Mouse (Mus musculus) midbrain, embryonic 16.5 days (tissue): ENCODE measurements around the gene Dvl2. TPM values are rescaled to one million over a fixed set of nuclear protein-coding genes. Genes with fewer than 3 reads are reported as not detected.
A peak's percentile ranks its signal among the peaks of the same experiment; 100 is the strongest.

Experiments
- ATAC-seq: fragments of 200-750 bp; cut with Nextera tagmentation; 2 replicates; pipeline ENCODE4 v1.8.0; 2017; ENCODE audit warnings: moderate TSS enrichment
- H3K27ac ChIP-seq: fragments of 300-500 bp; sonication (generic); 2 replicates; pipeline ENCODE4 v1.5.1; 2014; ENCODE audit warnings: mild to moderate bottlenecking, low read length, mixed read lengths
- H3K27me3 ChIP-seq: fragments of 300-500 bp; sonication (generic); 2 replicates; pipeline ENCODE4 v1.6.1; 2014; ENCODE audit warnings: low read depth, low read length, mixed read lengths; ENCODE audit not compliant: control insufficient read depth, insufficient read depth
- H3K36me3 ChIP-seq: fragments of 300-500 bp; sonication (generic); 2 replicates; pipeline ENCODE4 v1.6.1; 2014; ENCODE audit warnings: mild to moderate bottlenecking, low read length, moderate library complexity, mixed read lengths; ENCODE audit not compliant: control insufficient read depth, insufficient read depth
- H3K4me1 ChIP-seq: fragments of 300-500 bp; sonication (generic); 2 replicates; pipeline ENCODE4 v1.6.1; 2014; ENCODE audit warnings: mild to moderate bottlenecking, low read length, mixed read lengths; ENCODE audit not compliant: control insufficient read depth, insufficient read depth
- H3K4me2 ChIP-seq: fragments of 300-500 bp; sonication (generic); 2 replicates; pipeline ENCODE4 v1.6.1; 2014; ENCODE audit warnings: mild to moderate bottlenecking, low read length, mixed read lengths
- H3K4me3 ChIP-seq: fragments of 300-500 bp; sonication (generic); 2 replicates; pipeline ENCODE4 v1.5.1; 2014; ENCODE audit warnings: low read depth, mild to moderate bottlenecking, low read length, moderate library complexity, mixed read lengths
- H3K9ac ChIP-seq: fragments of 300-500 bp; sonication (generic); 2 replicates; pipeline ENCODE4 v1.6.1; 2014; ENCODE audit warnings: low read depth, low read length, mixed read lengths
- H3K9me3 ChIP-seq: fragments of 300-500 bp; sonication (generic); replicated peaks from 2 replicates; pipeline ENCODE4 v1.6.1; 2014; ENCODE audit warnings: mild to moderate bottlenecking, low read length, mixed read lengths; ENCODE audit not compliant: control insufficient read depth, poor library complexity, severe bottlenecking
- WGBS: fragments of 180-500 bp; shearing (Covaris S2); extraction: QIAGEN DNeasy Blood & Tissue Kit; methylation state at CpG from one replicate; pipeline ENCODE4 v1.1.7; 2014; 5-methylcytosine and 5-hydroxymethylcytosine counted together
- polyA plus RNA-seq: library from polyadenylated mRNA; unstranded; fragments of >200 nt; fragmentation: Nextera tagmentation; extraction: Ambion mirVana; gene quantifications from 2 replicates; pipeline ENCODE4 v1.2.1, GENCODE M21; 2015

Dvl2 gene
- polyA plus RNA-seq, 1 experiment from 2014 or later, result 21.9 TPM

GRCm38 (mm10) chr11:69965271-69966005 is 35.0 kb upstream of the Dvl2 start:
- Histone ChIP-seq H3K9me3 (no peaks in the 10 kb centered on the region), H3K36me3 (peaks cover 13% of the 10 kb centered on the region), H3K4me1 (peaks cover 6% of the 10 kb centered on the region; the same call in 1 of the 2 replicates), H3K4me2 (peak overlapping the region; percentile 15; the same call in 1 of the 2 replicates), H3K27me3 (peaks cover 60% of the 10 kb centered on the region), H3K27ac (no peak overlapping the region), H3K4me3 (no peak overlapping the region), H3K9ac (peak overlapping the region; percentile 28; the same call in 1 of the 2 replicates)
- ATAC-seq, result no peak
- 2% methylated on average over 48 of the region's 49 CpGs for WGBS

- Histone ChIP-seq H3K9me3 (no peaks in the 10 kb centered on the region), H3K36me3 (peaks cover 13% of the 10 kb centered on the region), H3K27me3 (peaks cover 57% of the 10 kb centered on the region), H3K4me1 (peaks cover 6% of the 10 kb centered on the region; the same call in 1 of the 2 replicates), H3K4me2 (peak overlapping the region; percentile 43), H3K4me3 (peak overlapping the region; percentile 23), H3K9ac (peak overlapping the region; percentile 36), H3K27ac (no peak overlapping the region)
- WGBS, result 2% methylated on average over 56 of the region's 59 CpGs
- ATAC-seq, result peak; percentile 32; the same call in 1 of the 2 replicates
Measured at GRCm38 (mm10) chr11:69966006-69966859, 34.2 kb upstream of the Dvl2 start.

- Histone ChIP-seq H3K4me2 (peak overlapping the region; percentile 43), H3K27ac (no peak overlapping the region), H3K9ac (peak overlapping the region; percentile 36), H3K27me3 (peaks cover 51% of the 10 kb centered on the region), H3K4me1 (peaks cover 6% of the 10 kb centered on the region; the same call in 1 of the 2 replicates), H3K9me3 (no peaks in the 10 kb centered on the region), H3K4me3 (peak overlapping the region; percentile 23; the same call in 1 of the 2 replicates), H3K36me3 (peaks cover 14% of the 10 kb centered on the region)
- WGBS, result 40% methylated on average over 17 of the region's 17 CpGs
- ATAC-seq, result no peak
Measured at GRCm38 (mm10) chr11:69966860-69967517, 33.4 kb upstream of the Dvl2 start.

- Histone ChIP-seq H3K27ac (no peak overlapping the region), H3K9ac (no peak overlapping the region), H3K36me3 (peaks cover 20% of the 10 kb centered on the region), H3K9me3 (no peaks in the 10 kb centered on the region), H3K4me3 (no peak overlapping the region), H3K27me3 (peaks cover 38% of the 10 kb centered on the region), H3K4me2 (no peak overlapping the region), H3K4me1 (peaks cover 6% of the 10 kb centered on the region; the same call in 1 of the 2 replicates)
- ATAC-seq, result no peak
- WGBS, result 92% methylated on average over 4 of the region's 4 CpGs
Measured at GRCm38 (mm10) chr11:69968793-69969192, 31.6 kb upstream of the Dvl2 start.

GRCm38 (mm10) chr11:69970222-69970621 is 30.2 kb upstream of the Dvl2 start:
- H3K9ac ChIP-seq, result no peak overlapping the region
- H3K36me3 ChIP-seq, result peaks cover 26% of the 10 kb centered on the region
- ATAC-seq, result no peak
- H3K27me3 ChIP-seq, result peaks cover 26% of the 10 kb centered on the region
- no peak overlapping the region for H3K4me2 ChIP-seq
- WGBS, result 94% methylated on average over 6 of the region's 6 CpGs
- peaks cover 6% of the 10 kb centered on the region; the same call in 1 of the 2 replicates for H3K4me1 ChIP-seq
- H3K9me3 ChIP-seq, result no peaks in the 10 kb centered on the region
- no peak overlapping the region for H3K27ac ChIP-seq
- no peak overlapping the region for H3K4me3 ChIP-seq

- peaks cover 27% of the 10 kb centered on the region for H3K36me3 ChIP-seq
- no peak overlapping the region for H3K4me2 ChIP-seq
- no peak overlapping the region for H3K27ac ChIP-seq
- WGBS, result 95% methylated on average over 3 of the region's 3 CpGs
- no peaks in the 10 kb centered on the region for H3K9me3 ChIP-seq
- H3K4me3 ChIP-seq, result no peak overlapping the region
- ATAC-seq, result no peak
- peaks cover 23% of the 10 kb centered on the region for H3K27me3 ChIP-seq
- H3K4me1 ChIP-seq, result peaks cover 3% of the 10 kb centered on the region; the same call in 1 of the 2 replicates
- no peak overlapping the region for H3K9ac ChIP-seq
Measured at GRCm38 (mm10) chr11:69970775-69971174, 29.6 kb upstream of the Dvl2 start.

GRCm38 (mm10) chr11:69974907-69975306 is 25.5 kb upstream of the Dvl2 start:
- peaks cover 20% of the 10 kb centered on the region for H3K36me3 ChIP-seq

GRCm38 (mm10) chr11:69976271-69976670 is 24.1 kb upstream of the Dvl2 start:
- H3K9ac ChIP-seq, result no peak overlapping the region
- no peak for ATAC-seq
- H3K27ac ChIP-seq, result no peak overlapping the region
- no peak overlapping the region for H3K4me2 ChIP-seq
- no peaks in the 10 kb centered on the region for H3K27me3 ChIP-seq
- no peak overlapping the region for H3K4me3 ChIP-seq
- WGBS, result 92% methylated on average over 4 of the region's 4 CpGs
- peaks cover 10% of the 10 kb centered on the region for H3K4me1 ChIP-seq
- no peaks in the 10 kb centered on the region for H3K9me3 ChIP-seq
- H3K36me3 ChIP-seq, result peaks cover 20% of the 10 kb centered on the region

More at GRCm38 (mm10) chr11:69974907-69975306, 25.5 kb upstream of the Dvl2 start:
- peaks cover 10% of the 10 kb centered on the region for H3K4me1 ChIP-seq
- no peak overlapping the region for H3K4me3 ChIP-seq
- H3K27ac ChIP-seq, result no peak overlapping the region
- H3K9ac ChIP-seq, result no peak overlapping the region
- H3K4me2 ChIP-seq, result no peak overlapping the region
- 95% methylated on average over 2 of the region's 2 CpGs for WGBS
- no peaks in the 10 kb centered on the region for H3K27me3 ChIP-seq
- ATAC-seq, result no peak
- no peaks in the 10 kb centered on the region for H3K9me3 ChIP-seq
